30 mouse cellular contexts compared by ENCODE assay signal in the genomic region with DNA sequence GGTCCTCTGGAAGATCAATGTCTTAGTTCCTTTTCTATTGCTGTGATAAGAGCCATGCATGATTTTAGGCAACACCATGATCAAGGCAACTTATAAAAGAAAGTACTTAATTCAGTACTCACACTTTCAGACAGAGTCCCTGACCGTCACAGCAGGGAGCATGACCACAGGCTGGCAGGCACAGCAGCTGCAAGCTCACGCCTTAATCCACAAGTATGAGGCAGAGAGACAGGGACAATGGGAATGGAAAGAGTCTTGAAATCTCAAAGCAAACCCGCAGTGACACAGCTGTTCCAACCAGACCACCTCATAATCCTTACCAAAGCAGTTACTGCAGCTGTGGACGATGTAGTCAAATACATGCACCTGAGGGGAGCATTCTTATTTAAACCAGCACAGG. TPM values are rescaled to one million over a fixed set of nuclear protein-coding genes. Genes with fewer than 3 reads are reported as not detected.
DNase-seq lines count a peak whose midpoint lies in the region; ATAC-seq lines count a peak whose summit lies in the region.
"Had no signal": no experiment of that assay in that cellular context is flagged by ENCODE, and none has a peak within 500 bp of the region (broad histone marks: within the 10 kb centered on the region; RNA-seq: fewer than 3 reads in every experiment).

No protein-coding gene starts in this region.

- H3K4me3 ChIP-seq in heart, embryonic 11.5 days (ENCODE audit: low read depth, low read length), result no peak overlapping the region
- H3K4me3 ChIP-seq in neural tube, embryonic 15.5 days (replicated peaks), result no peak overlapping the region
- H3K4me3 ChIP-seq in kidney, embryonic 14.5 days (ENCODE audit: low read length), result no peak overlapping the region
- H3K4me3 ChIP-seq: embryonic facial prominence, embryonic 12.5 days; erythroblast, embryonic 14.5 days; forebrain, embryonic 12.5 days; forebrain, embryonic 15.5 days; heart, embryonic 12.5 days; heart, embryonic 15.5 days; hindbrain, embryonic 10.5 days; hindbrain, embryonic 13.5 days; intestine, embryonic 15.5 days had no signal

- no peak for ATAC-seq in heart, embryonic 11.5 days (replicated peaks; ENCODE audit: insufficient number of reproducible peaks, low FRiP score, low TSS enrichment)
- no peak for ATAC-seq in neural tube, embryonic 15.5 days (ENCODE audit: low FRiP score)
- no peak for ATAC-seq in kidney, embryonic 14.5 days (ENCODE audit: low FRiP score, low TSS enrichment)
- ATAC-seq: activated CD4-positive, CD25-positive, alpha-beta regulatory T cell, adult 4 months; CD4-positive, CD25-positive, alpha-beta regulatory T cell, adult 4 months; forebrain, embryonic 15.5 days; hindbrain, embryonic 16.5 days; intestine, embryonic 15.5 days; Patski had no signal

- H3K9ac ChIP-seq in heart, embryonic 11.5 days (ENCODE audit: low read depth, low read length), result no peak overlapping the region
- no peak overlapping the region for H3K9ac ChIP-seq in neural tube, embryonic 15.5 days (replicated peaks)
- H3K9ac ChIP-seq in kidney, embryonic 14.5 days (ENCODE audit: low read depth, low read length), result no peak overlapping the region
- H3K9ac ChIP-seq: embryonic facial prominence, embryonic 12.5 days; forebrain, embryonic 12.5 days; forebrain, embryonic 15.5 days; heart, embryonic 12.5 days; heart, embryonic 15.5 days; hindbrain, embryonic 13.5 days; intestine, embryonic 15.5 days had no signal

- H3K4me1 ChIP-seq in heart, embryonic 11.5 days (ENCODE audit: control insufficient read depth, insufficient read depth, low read length), result 0 out of 2 replicates have a peak, but pooled peaks cover 3% of the 10 kb centered on the region
- peaks cover 16% of the 10 kb centered on the region for H3K4me1 ChIP-seq in neural tube, embryonic 15.5 days
- H3K4me1 ChIP-seq in kidney, embryonic 14.5 days (ENCODE audit: control insufficient read depth, insufficient read depth, low read length), result 0 out of 2 replicates have a peak, but pooled peaks cover 5% of the 10 kb centered on the region
- H3K4me1 ChIP-seq: intestine, embryonic 15.5 days had no signal

- no peak overlapping the region for H3K27ac ChIP-seq in heart, embryonic 11.5 days (ENCODE audit: low read depth, low read length)
- H3K27ac ChIP-seq in neural tube, embryonic 15.5 days (replicated peaks), result no peak overlapping the region
- no peak overlapping the region for H3K27ac ChIP-seq in kidney, embryonic 14.5 days (ENCODE audit: low read depth, low read length)
- H3K27ac ChIP-seq: embryonic facial prominence, embryonic 12.5 days; forebrain, embryonic 12.5 days; forebrain, embryonic 15.5 days; heart, embryonic 15.5 days; hindbrain, embryonic 10.5 days; hindbrain, embryonic 13.5 days; intestine, embryonic 15.5 days had no signal

- 28% methylated on average over 4 of the region's 4 CpGs for WGBS in heart, embryonic 11.5 days (ENCODE audit: insufficient replicate concordance)
- 39% methylated on average over 4 of the region's 4 CpGs for WGBS in neural tube, embryonic 15.5 days
- WGBS in kidney, embryonic 14.5 days, result 45% methylated on average over 4 of the region's 4 CpGs

- no peaks in the 10 kb centered on the region for H3K9me3 ChIP-seq in heart, embryonic 11.5 days (replicated peaks; ENCODE audit: control insufficient read depth, low read length)
- H3K9me3 ChIP-seq in neural tube, embryonic 15.5 days (replicated peaks), result no peaks in the 10 kb centered on the region
- no peaks in the 10 kb centered on the region for H3K9me3 ChIP-seq in kidney, embryonic 14.5 days (ENCODE audit: control insufficient read depth, low read length)
- H3K9me3 ChIP-seq: embryonic facial prominence, embryonic 12.5 days; forebrain, embryonic 12.5 days; forebrain, embryonic 15.5 days; G1E; heart, embryonic 12.5 days; heart, embryonic 15.5 days; hindbrain, embryonic 10.5 days; hindbrain, embryonic 13.5 days; intestine, embryonic 15.5 days had no signal

- DNase-seq in heart, adult 11 months, result peak; percentile 16
- peak; percentile 43 for DNase-seq in retina, postnatal 1 day
- DNase-seq in retina, embryonic 14.5 days (ENCODE audit: low spot score), result no peak
- peak; percentile 75 for DNase-seq in R1 (ENCODE audit: low read depth, low spot score)
- DNase-seq: adrenal gland, adult 8-10 months; adrenal gland, postnatal 25 days; B cell, adult 2 months; cerebellum, adult 11-12 months; cerebellum, adult 9-10 months; cerebellum, postnatal 14 days; gastrocnemius, postnatal 25 days; heart, postnatal 10 days; heart, postnatal 36 days had no signal

- no peak overlapping the region for H3K4me2 ChIP-seq in heart, embryonic 11.5 days
- no peak overlapping the region for H3K4me2 ChIP-seq in neural tube, embryonic 15.5 days
- H3K4me2 ChIP-seq in kidney, embryonic 14.5 days (replicated peaks; ENCODE audit: low read depth, low read length), result no peak overlapping the region
- H3K4me2 ChIP-seq: embryonic facial prominence, embryonic 12.5 days; forebrain, embryonic 12.5 days; forebrain, embryonic 15.5 days; heart, embryonic 12.5 days; heart, embryonic 15.5 days; hindbrain, embryonic 13.5 days; intestine, embryonic 15.5 days had no signal

- H3K27me3 ChIP-seq in heart, embryonic 11.5 days (ENCODE audit: control insufficient read depth, insufficient read depth, low read length), result no peaks in the 10 kb centered on the region
- no peaks in the 10 kb centered on the region for H3K27me3 ChIP-seq in neural tube, embryonic 15.5 days (replicated peaks)
- 0 out of 2 replicates have a peak, but pooled peaks cover 5% of the 10 kb centered on the region for H3K27me3 ChIP-seq in kidney, embryonic 14.5 days (ENCODE audit: control insufficient read depth, insufficient read depth, low read length)
- H3K27me3 ChIP-seq: embryonic facial prominence, embryonic 12.5 days; forebrain, embryonic 15.5 days; heart, embryonic 12.5 days; heart, embryonic 15.5 days; hindbrain, embryonic 13.5 days; intestine, embryonic 15.5 days had no signal

- no peaks in the 10 kb centered on the region for H3K36me3 ChIP-seq in heart, embryonic 11.5 days (ENCODE audit: control insufficient read depth, insufficient read depth, low read length)
- H3K36me3 ChIP-seq in neural tube, embryonic 15.5 days, result no peaks in the 10 kb centered on the region
- H3K36me3 ChIP-seq in kidney, embryonic 14.5 days (ENCODE audit: control insufficient read depth, insufficient read depth, low read length), result no peaks in the 10 kb centered on the region
- H3K36me3 ChIP-seq: embryonic facial prominence, embryonic 12.5 days; forebrain, embryonic 12.5 days; forebrain, embryonic 15.5 days; G1E; heart, embryonic 12.5 days; heart, embryonic 15.5 days; hindbrain, embryonic 10.5 days; hindbrain, embryonic 13.5 days; intestine, embryonic 15.5 days had no signal

RNA-seq across cellular contexts. Expression of a gene that starts 2.4 kb away (rescaled TPM):
- polyA plus RNA-seq in heart, embryonic 11.5 days (2014; fragmentation: Nextera tagmentation; extraction: Ambion mirVana), result not detected in 2 replicates
- polyA plus RNA-seq in neural tube, embryonic 15.5 days (2015; fragmentation: Nextera tagmentation; extraction: Ambion mirVana), result 21.9 and 29.0 TPM in 2 replicates
- polyA plus RNA-seq in kidney, embryonic 14.5 days (2014; fragmentation: Nextera tagmentation; extraction: Ambion mirVana), result not detected in 2 replicates
- polyA plus RNA-seq: activated CD4-positive, CD25-positive, alpha-beta regulatory T cell, adult 4 months; CD4-positive, CD25-positive, alpha-beta regulatory T cell, adult 4 months; embryonic facial prominence, embryonic 12.5 days; erythroblast, embryonic 14.5 days; G1E; heart, embryonic 12.5 days; heart, embryonic 15.5 days; intestine, embryonic 15.5 days; Patski had no signal

RNA-seq across cellular contexts. Expression of a gene that starts 10.7 kb away (rescaled TPM):
- 88.8 and 90.4 TPM in 2 replicates for polyA plus RNA-seq in heart, embryonic 11.5 days (2014; fragmentation: Nextera tagmentation; extraction: Ambion mirVana)
- polyA plus RNA-seq in neural tube, embryonic 15.5 days (2015; fragmentation: Nextera tagmentation; extraction: Ambion mirVana), result 173 and 195 TPM in 2 replicates
- polyA plus RNA-seq in kidney, embryonic 14.5 days (2014; fragmentation: Nextera tagmentation; extraction: Ambion mirVana), result 118 and 142 TPM in 2 replicates

RNA-seq across cellular contexts. Expression of a gene that starts 18.2 kb away (rescaled TPM):
- not detected in 2 replicates for polyA plus RNA-seq in heart, embryonic 11.5 days (2014; fragmentation: Nextera tagmentation; extraction: Ambion mirVana)
- 0.06 TPM in 2 replicates for polyA plus RNA-seq in neural tube, embryonic 15.5 days (2015; fragmentation: Nextera tagmentation; extraction: Ambion mirVana)
- 8.0 and 21.4 TPM in 2 replicates for polyA plus RNA-seq in kidney, embryonic 14.5 days (2014; fragmentation: Nextera tagmentation; extraction: Ambion mirVana)
- polyA plus RNA-seq: CD4-positive, CD25-positive, alpha-beta regulatory T cell, adult 4 months; erythroblast, embryonic 14.5 days; forebrain, embryonic 12.5 days; forebrain, embryonic 15.5 days; G1E; heart, embryonic 15.5 days; hindbrain, embryonic 10.5 days; intestine, embryonic 15.5 days had no signal

Comparison
In these comparisons a context has a peak if more than half of its experiments do, and no peak if none do; other contexts are left out.
1. RNA of a gene that starts 2.4 kb away (polyA plus RNA-seq): 21.9 to 29.0 TPM in neural tube, embryonic 15.5 days; not detected in heart, embryonic 11.5 days and not detected in kidney, embryonic 14.5 days; every median in the first group is over 10 times any median in the second.